Comparison of ENCODE assay signal across 8 mouse cellular contexts in genomic region chr7:109519936-109520335, GRCm38 (mm10). TPM values are rescaled to one million over a fixed set of nuclear protein-coding genes. Genes with fewer than 3 reads are reported as not detected.
A peak's percentile ranks its signal among the peaks of the same experiment; 100 is the strongest.
DNase-seq lines count a peak whose midpoint lies in the region; ATAC-seq and TF ChIP-seq lines count a peak whose summit lies in the region.

No protein-coding gene starts in this region.

- peak overlapping the region; percentile 88 for H3K4me3 ChIP-seq in kidney, adult 2 months (ENCODE audit: insufficient read depth, low read depth, low read length)
- peak overlapping the region; percentile 85 for H3K4me3 ChIP-seq in hindbrain, embryonic 12.5 days
- H3K4me3 ChIP-seq in midbrain, embryonic 15.5 days = peak overlapping the region; percentile 97

- no peak for ATAC-seq in hindbrain, embryonic 12.5 days (ENCODE audit: low FRiP score)
- 0 out of 2 replicates have a peak, but pooled peaks have one; percentile 1 for ATAC-seq in midbrain, embryonic 15.5 days (replicated peaks)
- ATAC-seq in megakaryocyte-erythroid progenitor cell, adult 5-6 weeks (replicated peaks; ENCODE audit: low FRiP score, low TSS enrichment, poor library complexity, severe bottlenecking) = no peak

- whole genome bisulfite sequencing in kidney, adult 2 months = 6% methylated on average over 10 of the region's 10 CpGs
- WGBS in hindbrain, embryonic 12.5 days = 4% methylated on average over 10 of the region's 10 CpGs
- 7% methylated on average over 10 of the region's 10 CpGs for WGBS in midbrain, embryonic 15.5 days

- H3K4me2 ChIP-seq in hindbrain, embryonic 12.5 days (replicated peaks) = peak overlapping the region; percentile 92
- peak overlapping the region; percentile 86 for H3K4me2 ChIP-seq in midbrain, embryonic 15.5 days

- DNase-seq in kidney, adult 2 months = no peak
- DNase-seq in kidney, adult 8-10 months = no peak
- peak; percentile 20 for DNase-seq in MN1 (ENCODE audit: low spot score)
- DNase-seq in thymus, postnatal 0 days (ENCODE audit: low spot score) = no peak
- no peak for DNase-seq in adrenal gland, postnatal 25 days

- H3K9me3 ChIP-seq in hindbrain, embryonic 12.5 days (replicated peaks) = no peaks in the 10 kb centered on the region
- no peaks in the 10 kb centered on the region for H3K9me3 ChIP-seq in midbrain, embryonic 15.5 days

- no peak for TF ChIP-seq CTCF in kidney, adult 2 months (conservative IDR thresholded peaks at IDR 0.05; ENCODE audit: insufficient read depth, insufficient read length, low read depth, low read length)

- peaks cover 3% of the 10 kb centered on the region; the same call in 1 of the 2 replicates for H3K36me3 ChIP-seq in kidney, adult 2 months (ENCODE audit: control insufficient read depth, insufficient read depth, low read length)
- H3K36me3 ChIP-seq in hindbrain, embryonic 12.5 days = peaks cover 41% of the 10 kb centered on the region
- H3K36me3 ChIP-seq in midbrain, embryonic 15.5 days (replicated peaks) = peaks cover 30% of the 10 kb centered on the region; the same call in 1 of the 2 replicates

- H3K27me3 ChIP-seq in kidney, adult 2 months (replicated peaks; ENCODE audit: control insufficient read depth, insufficient read depth, low read length) = no peaks in the 10 kb centered on the region
- no peaks in the 10 kb centered on the region for H3K27me3 ChIP-seq in hindbrain, embryonic 12.5 days
- no peaks in the 10 kb centered on the region for H3K27me3 ChIP-seq in midbrain, embryonic 15.5 days (replicated peaks)

- H3K9ac ChIP-seq in hindbrain, embryonic 12.5 days = peak overlapping the region; percentile 96
- peak overlapping the region; percentile 100 for H3K9ac ChIP-seq in midbrain, embryonic 15.5 days

- peaks cover 9% of the 10 kb centered on the region; the same call in 1 of the 2 replicates for H3K4me1 ChIP-seq in kidney, adult 2 months (ENCODE audit: control insufficient read depth, insufficient read depth, low read length)
- peaks cover 21% of the 10 kb centered on the region for H3K4me1 ChIP-seq in hindbrain, embryonic 12.5 days
- H3K4me1 ChIP-seq in midbrain, embryonic 15.5 days = peaks cover 27% of the 10 kb centered on the region

- TF ChIP-seq POLR2A in kidney, adult 2 months (IDR thresholded peaks at IDR 0.05; ENCODE audit: low read depth, low read length) = no peak

- H3K27ac ChIP-seq in kidney, adult 2 months (ENCODE audit: insufficient read depth, low read depth, low read length) = no peak overlapping the region; the same call in 1 of the 2 replicates
- H3K27ac ChIP-seq in hindbrain, embryonic 12.5 days = peak overlapping the region; percentile 97; the same call in 1 of the 2 replicates
- no peak overlapping the region for H3K27ac ChIP-seq in midbrain, embryonic 15.5 days

RNA-seq across cellular contexts. Expression of gene Rpl27a, which starts 1.0 kb away (rescaled TPM):
- polyA plus RNA-seq in kidney, adult 2 months (2012; rRNA removed) = 278 and 374 TPM in 2 replicates
- 86.2 and 98.4 TPM in 2 replicates for polyA plus RNA-seq in hindbrain, embryonic 12.5 days (2016; fragmentation: Nextera tagmentation; extraction: Ambion mirVana)
- 64.4 and 67.9 TPM in 2 replicates for polyA plus RNA-seq in midbrain, embryonic 15.5 days (2015; fragmentation: Nextera tagmentation; extraction: Ambion mirVana)
- 853 and 1,045 TPM in 2 replicates for total RNA-seq in megakaryocyte-erythroid progenitor cell, adult 5-6 weeks (2014; fragmentation: Nextera tagmentation)
- total RNA-seq in megakaryocyte-erythroid progenitor cell, adult 5-6 weeks (2017) = 970 and 1,232 TPM in 2 replicates
- polyA plus RNA-seq in thymus, postnatal 0 days (2015; fragmentation: Nextera tagmentation; extraction: Ambion mirVana) = 171 and 173 TPM in 2 replicates
- 201 and 220 TPM in 2 replicates for total RNA-seq in adrenal gland, postnatal 25 days (2021)

RNA-seq across cellular contexts. Expression of gene Trim66, which starts 12.0 kb away (rescaled TPM):
- 0.03 and 0.04 TPM in 2 replicates for polyA plus RNA-seq in kidney, adult 2 months (2012; rRNA removed)
- 0.08 and 0.12 TPM in 2 replicates for polyA plus RNA-seq in hindbrain, embryonic 12.5 days (2016; fragmentation: Nextera tagmentation; extraction: Ambion mirVana)
- 0.92 and 1.1 TPM in 2 replicates for polyA plus RNA-seq in midbrain, embryonic 15.5 days (2015; fragmentation: Nextera tagmentation; extraction: Ambion mirVana)
- total RNA-seq in megakaryocyte-erythroid progenitor cell, adult 5-6 weeks (2014; fragmentation: Nextera tagmentation) = not detected in 2 replicates
- not detected in 2 replicates for total RNA-seq in megakaryocyte-erythroid progenitor cell, adult 5-6 weeks (2017)
- polyA plus RNA-seq in thymus, postnatal 0 days (2015; fragmentation: Nextera tagmentation; extraction: Ambion mirVana) = 0.03 and 0.07 TPM in 2 replicates
- 0.19 and 0.33 TPM in 2 replicates for total RNA-seq in adrenal gland, postnatal 25 days (2021)
